Mouse (Mus musculus) heart, embryonic 14.5 days (tissue): ENCODE results near the gene 1700029J07Rik. TPM values are rescaled to one million over a fixed set of nuclear protein-coding genes. Genes with fewer than 3 reads are reported as not detected.

Experiments
- ATAC-seq: fragments of 200-750 bp; cut with Nextera tagmentation; 2 replicates; pipeline ENCODE4 v1.8.0; 2017; ENCODE audit warnings: low read depth, moderate TSS enrichment; ENCODE audit not compliant: insufficient number of reproducible peaks, insufficient read depth, low FRiP score
- H3K27ac ChIP-seq, 2 experiments: fragments of 200-500 bp in 1 of 2; fragments of 300-500 bp in 1 of 2; sonication (generic) in 1 of 2; replicated peaks in 1 of 2; 2 replicates each; pipeline ENCODE4 v1.5.1; 2012 to 2014; ENCODE audit warnings: low read depth in 2 of 2, low read length in 2 of 2, control low read depth in 1 of 2, mild to moderate bottlenecking in 1 of 2, mixed read lengths in 1 of 2; ENCODE audit not compliant: control insufficient read depth in 1 of 2, insufficient read depth in 1 of 2
- H3K27me3 ChIP-seq: fragments of 300-500 bp; sonication (generic); 2 replicates; pipeline ENCODE4 v1.6.1; 2014; ENCODE audit warnings: mild to moderate bottlenecking, low read length, control low read depth; ENCODE audit not compliant: control insufficient read depth, insufficient read depth
- H3K36me3 ChIP-seq: fragments of 300-500 bp; sonication (generic); 2 replicates; pipeline ENCODE4 v1.6.1; 2014; ENCODE audit warnings: mild to moderate bottlenecking, control low read depth, low read length, mixed read lengths; ENCODE audit not compliant: control insufficient read depth, insufficient read depth
- H3K4me1 ChIP-seq, 2 experiments: fragments of 200-500 bp in 1 of 2; fragments of 300-500 bp in 1 of 2; sonication (generic) in 1 of 2; 2 replicates each; pipeline ENCODE4 v1.6.1; 2012 to 2014; ENCODE audit warnings: low read length in 2 of 2, control low read depth in 1 of 2, mixed read lengths in 1 of 2; ENCODE audit not compliant: control insufficient read depth in 2 of 2, insufficient read depth in 2 of 2
- H3K4me2 ChIP-seq: fragments of 300-500 bp; sonication (generic); 2 replicates; pipeline ENCODE4 v1.6.1; 2014; ENCODE audit warnings: mild to moderate bottlenecking, low read length
- H3K4me3 ChIP-seq, 2 experiments: fragments of 200-500 bp in 1 of 2; fragments of 300-500 bp in 1 of 2; sonication (generic) in 1 of 2; 2 replicates each; pipeline ENCODE4 v1.5.1; 2012 to 2014; ENCODE audit warnings: low read length in 2 of 2, mild to moderate bottlenecking in 2 of 2, control low read depth in 1 of 2, low read depth in 1 of 2, moderate library complexity in 1 of 2; ENCODE audit not compliant: control insufficient read depth in 1 of 2, insufficient read depth in 1 of 2
- H3K9ac ChIP-seq: fragments of 300-500 bp; sonication (generic); 2 replicates; pipeline ENCODE4 v1.6.1; 2014; ENCODE audit warnings: mild to moderate bottlenecking, low read length
- H3K9me3 ChIP-seq: fragments of 300-500 bp; sonication (generic); 2 replicates; pipeline ENCODE4 v1.6.1; 2016; ENCODE audit warnings: low read length, control low read depth; ENCODE audit not compliant: control insufficient read depth
- WGBS: fragments of 180-500 bp; shearing (Covaris S2); extraction: QIAGEN DNeasy Blood & Tissue Kit; methylation state at CpG from one replicate; pipeline ENCODE4 v1.1.7; 2014; 5-methylcytosine and 5-hydroxymethylcytosine counted together
- polyA plus RNA-seq: library from polyadenylated mRNA; unstranded; fragments of >200 nt; fragmentation: Nextera tagmentation; extraction: Ambion mirVana; gene quantifications from 2 replicates; pipeline ENCODE4 v1.2.1, GENCODE M21; 2014

The 1700029J07Rik gene
- polyA plus RNA-seq, 1 experiment from 2014 or later: 2.8 TPM

DNA sequence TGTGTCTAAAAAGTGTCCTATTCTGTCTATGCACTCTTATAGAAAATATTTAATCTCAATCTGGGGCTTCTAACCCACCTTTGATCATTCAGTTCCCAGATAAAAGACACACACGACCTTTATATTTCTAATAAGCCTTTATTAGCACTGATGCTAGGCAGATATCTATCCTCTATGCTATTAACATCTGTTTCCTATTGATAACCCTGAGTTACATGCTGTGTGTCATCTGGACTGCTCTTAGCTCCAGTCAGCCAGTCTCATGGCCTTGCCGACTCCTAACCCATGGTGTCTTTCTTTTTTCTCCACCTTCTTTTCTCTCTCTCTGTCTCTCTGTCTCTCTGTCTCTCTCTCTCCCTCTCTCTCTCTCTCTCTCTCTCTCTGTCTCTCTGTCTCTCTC, 13.1 kb upstream of the 1700029J07Rik start:
- no peak overlapping the region for H3K27ac ChIP-seq
- ATAC-seq: no peak
- no peak overlapping the region for H3K9ac ChIP-seq
- H3K36me3 ChIP-seq: peaks cover 71% of the 10 kb centered on the region
- no peak overlapping the region for H3K4me2 ChIP-seq
- no peaks in the 10 kb centered on the region for H3K4me1 ChIP-seq
- H3K4me3 ChIP-seq: no peak overlapping the region
- no peaks in the 10 kb centered on the region for H3K27me3 ChIP-seq
- H3K9me3 ChIP-seq: no peaks in the 10 kb centered on the region
- WGBS: 46% methylated on average over 2 of the region's 2 CpGs

DNA sequence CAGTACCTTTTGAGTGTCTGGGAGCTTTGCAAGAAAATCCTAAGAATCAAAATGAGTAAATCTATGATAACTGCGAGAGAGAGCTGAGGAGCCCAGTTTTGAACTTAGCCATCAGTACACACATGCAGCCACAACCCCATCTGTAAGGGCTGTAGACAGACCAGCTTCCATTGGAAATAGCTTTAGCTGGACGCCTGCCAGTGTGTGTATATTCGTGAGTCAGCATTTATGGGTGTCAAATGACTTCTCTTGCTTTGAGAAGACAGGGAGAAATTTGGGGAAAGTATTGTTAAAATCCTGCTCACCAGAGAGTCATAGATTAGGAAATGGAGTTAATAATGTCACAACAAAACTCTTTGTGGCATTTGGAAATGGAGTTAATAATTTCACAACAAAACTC, 11.6 kb upstream of the 1700029J07Rik start:
- peaks cover 78% of the 10 kb centered on the region for H3K36me3 ChIP-seq
- ATAC-seq: no peak
- H3K27ac ChIP-seq: no peak overlapping the region
- H3K4me2 ChIP-seq: no peak overlapping the region
- no peaks in the 10 kb centered on the region for H3K27me3 ChIP-seq
- H3K4me1 ChIP-seq: no peaks in the 10 kb centered on the region
- no peak overlapping the region for H3K9ac ChIP-seq
- no peak overlapping the region for H3K4me3 ChIP-seq
- no peaks in the 10 kb centered on the region for H3K9me3 ChIP-seq
- 77% methylated on average over 3 of the region's 3 CpGs for WGBS

- ATAC-seq: no peak
- Histone ChIP-seq H3K4me3 (peak overlapping the region; percentile 63 to 65), H3K36me3 (peaks cover 30% of the 10 kb centered on the region), H3K9me3 (0 out of 2 replicates have a peak, but pooled peaks cover 3% of the 10 kb centered on the region), H3K9ac (peak overlapping the region; percentile 79), H3K27me3 (no peaks in the 10 kb centered on the region), H3K4me2 (peak overlapping the region; percentile 65), H3K4me1 (peaks cover 8 to 10% of the 10 kb centered on the region in 2 experiments; a peak in 3 of 4 replicates), H3K27ac (peak overlapping the region in 1 of 2 experiments; percentile 76; a peak in 1 of 4 replicates)
- 57% methylated on average over 11 of the region's 11 CpGs for WGBS
Observed at GRCm38 (mm10) chr8:45975837-45976468, 901 bp upstream of the 1700029J07Rik start.

GRCm38 (mm10) chr8:45973988-45974505, 1.0 kb downstream of the 1700029J07Rik start:
- ATAC-seq: no peak
- Histone ChIP-seq H3K9ac (0 out of 2 replicates have a peak overlapping the region, but pooled peaks have one; percentile 79), H3K36me3 (peaks cover 13% of the 10 kb centered on the region; the same call in 1 of the 2 replicates), H3K27ac (no peak overlapping the region), H3K27me3 (no peaks in the 10 kb centered on the region), H3K4me1 (peaks cover 8 to 10% of the 10 kb centered on the region in 2 experiments; a peak in 3 of 4 replicates), H3K4me3 (peak overlapping the region in 1 of 2 experiments; percentile 63; a peak in 1 of 4 replicates), H3K9me3 (0 out of 2 replicates have a peak, but pooled peaks cover 3% of the 10 kb centered on the region), H3K4me2 (peak overlapping the region; percentile 65)
- 56% methylated on average over 8 of the region's 8 CpGs for WGBS

- WGBS: 93% methylated on average over 12 of the region's 12 CpGs
Observed at GRCm38 (mm10) chr8:45970894-45971293, 4.2 kb downstream of the 1700029J07Rik start.

DNA sequence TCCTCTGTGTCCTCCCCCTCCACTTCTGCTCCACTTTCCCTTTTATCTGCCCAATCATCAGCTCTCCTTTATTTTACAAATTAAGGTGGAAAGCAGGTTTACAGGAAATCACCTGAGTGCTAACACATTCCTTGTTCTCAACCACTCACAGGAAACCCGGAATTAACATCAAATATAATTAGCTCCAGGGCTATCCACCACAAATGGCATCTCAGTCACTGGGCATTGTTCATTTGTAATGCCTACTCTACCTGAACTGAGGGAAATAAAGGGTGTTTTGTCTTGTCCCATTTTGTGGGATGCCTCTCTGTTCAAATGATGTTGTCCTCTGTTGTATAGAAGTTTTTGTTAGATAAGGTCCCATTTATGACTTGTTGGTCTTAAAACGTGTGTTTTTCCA, 24.4 kb downstream of the 1700029J07Rik start:
- H3K27ac ChIP-seq: no peak overlapping the region
- no peak for ATAC-seq
- H3K4me3 ChIP-seq: no peak overlapping the region
- H3K9ac ChIP-seq: no peak overlapping the region
- H3K4me1 ChIP-seq: no peaks in the 10 kb centered on the region
- 52% methylated on average over 2 of the region's 2 CpGs for WGBS
- H3K9me3 ChIP-seq: no peaks in the 10 kb centered on the region
- no peaks in the 10 kb centered on the region for H3K27me3 ChIP-seq
- H3K36me3 ChIP-seq: no peaks in the 10 kb centered on the region
- H3K4me2 ChIP-seq: no peak overlapping the region

More at GRCm38 (mm10) chr8:45970894-45971293, 4.2 kb downstream of the 1700029J07Rik start:
- Histone ChIP-seq H3K4me2 (no peak overlapping the region), H3K27me3 (no peaks in the 10 kb centered on the region), H3K4me1 (peaks cover 5 to 6% of the 10 kb centered on the region in 2 experiments; a peak in 2 of 4 replicates), H3K9me3 (no peaks in the 10 kb centered on the region), H3K27ac (no peak overlapping the region), H3K36me3 (no peaks in the 10 kb centered on the region), H3K9ac (no peak overlapping the region), H3K4me3 (no peak overlapping the region)
- no peak for ATAC-seq

DNA sequence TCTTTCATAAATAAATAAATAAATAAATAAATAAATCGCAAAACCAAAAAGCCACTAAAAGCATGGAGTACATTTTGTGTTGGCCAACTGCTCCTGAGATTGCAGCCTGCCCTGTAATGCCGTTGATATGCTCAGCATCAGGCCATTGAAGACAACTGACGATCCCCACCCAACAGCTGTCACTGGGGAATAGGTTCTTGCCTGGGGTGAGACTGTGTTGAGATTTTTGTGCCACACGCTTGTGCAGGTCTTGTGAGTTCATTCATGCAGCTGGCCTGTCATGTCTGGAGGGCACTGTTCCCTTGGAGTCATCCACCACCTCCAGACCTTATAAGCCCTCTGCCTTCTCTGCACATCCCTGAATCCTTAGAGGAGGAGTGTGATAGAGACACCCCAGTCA, 28.8 kb downstream of the 1700029J07Rik start:
- no peak for ATAC-seq
- Histone ChIP-seq H3K9ac (no peak overlapping the region), H3K4me2 (no peak overlapping the region), H3K36me3 (no peaks in the 10 kb centered on the region), H3K4me3 (no peak overlapping the region), H3K9me3 (no peaks in the 10 kb centered on the region), H3K27me3 (no peaks in the 10 kb centered on the region), H3K4me1 (peaks cover 0 to 3% of the 10 kb centered on the region in 2 experiments; a peak in 1 of 4 replicates), H3K27ac (no peak overlapping the region)
- 87% methylated on average over 4 of the region's 4 CpGs for WGBS
